Mouse (Mus musculus): ENCODE data around the gene Suco. TPM values are rescaled to one million over a fixed set of nuclear protein-coding genes. Genes with fewer than 3 reads are reported as not detected.

Suco gene
- polyA plus RNA-seq, 1 experiment from 2014 or later: 32.6 TPM

DNA sequence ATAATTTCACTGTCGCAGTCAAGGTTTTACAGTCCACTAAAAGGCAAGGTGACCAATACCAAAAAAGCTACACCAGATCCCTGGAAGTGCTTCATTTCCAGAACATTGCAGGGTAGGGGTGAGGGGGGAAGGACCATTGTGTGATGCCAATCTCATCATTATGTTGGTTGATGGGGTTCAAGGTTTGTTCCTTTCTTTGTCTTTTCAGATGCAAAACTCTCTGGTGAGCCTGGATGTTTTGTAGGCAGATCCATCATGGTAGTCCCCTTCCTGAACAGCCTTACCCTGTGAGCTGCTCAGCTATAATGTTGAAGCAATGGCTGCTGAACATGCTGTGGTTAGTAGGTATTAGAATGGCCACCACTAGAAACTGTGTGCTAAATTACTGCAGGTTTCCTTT lies 107.2 kb downstream of the Suco start:
- no peak overlapping the region for H3K4me3 ChIP-seq
- no peaks in the 10 kb centered on the region for H3K9me3 ChIP-seq
- no peak overlapping the region for H3K4me2 ChIP-seq (replicated peaks)
- H3K36me3 ChIP-seq: no peaks in the 10 kb centered on the region
- no peaks in the 10 kb centered on the region for H3K27me3 ChIP-seq
- no peaks in the 10 kb centered on the region for H3K4me1 ChIP-seq
- ATAC-seq (replicated peaks): no peak
- 88% methylated on average over 1 of the region's 1 CpGs for WGBS
- no peak overlapping the region for H3K9ac ChIP-seq (replicated peaks)
- no peak overlapping the region for H3K27ac ChIP-seq (replicated peaks)

DNA sequence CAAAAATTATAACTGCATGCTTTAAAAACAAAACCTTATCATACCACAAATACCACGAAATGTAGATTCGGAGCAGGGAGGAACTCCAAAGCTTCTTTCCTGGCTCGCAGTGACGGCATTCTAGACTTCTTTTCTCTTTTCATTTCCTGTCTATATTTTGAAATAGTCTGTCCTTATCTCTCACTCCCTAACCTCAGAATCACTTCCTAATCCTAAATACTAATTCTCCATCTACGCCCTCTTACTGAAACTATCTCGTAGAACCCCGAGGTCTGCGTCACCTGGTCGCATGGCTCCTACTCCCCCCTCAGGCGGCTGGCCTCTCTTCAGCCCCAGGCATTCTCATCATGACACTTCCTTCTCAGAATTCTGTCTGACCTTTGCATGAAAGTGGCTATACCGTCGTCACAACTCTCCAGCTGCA lies 109.4 kb downstream of the Suco start:
- no peak for ATAC-seq (replicated peaks)
- no peaks in the 10 kb centered on the region for H3K9me3 ChIP-seq
- H3K4me1 ChIP-seq: no peaks in the 10 kb centered on the region
- H3K27me3 ChIP-seq: no peaks in the 10 kb centered on the region
- H3K9ac ChIP-seq (replicated peaks): no peak overlapping the region
- H3K4me2 ChIP-seq (replicated peaks): no peak overlapping the region
- H3K36me3 ChIP-seq: no peaks in the 10 kb centered on the region
- 73% methylated on average over 12 of the region's 12 CpGs for WGBS
- no peak overlapping the region for H3K4me3 ChIP-seq
- no peak overlapping the region for H3K27ac ChIP-seq (replicated peaks)

DNA sequence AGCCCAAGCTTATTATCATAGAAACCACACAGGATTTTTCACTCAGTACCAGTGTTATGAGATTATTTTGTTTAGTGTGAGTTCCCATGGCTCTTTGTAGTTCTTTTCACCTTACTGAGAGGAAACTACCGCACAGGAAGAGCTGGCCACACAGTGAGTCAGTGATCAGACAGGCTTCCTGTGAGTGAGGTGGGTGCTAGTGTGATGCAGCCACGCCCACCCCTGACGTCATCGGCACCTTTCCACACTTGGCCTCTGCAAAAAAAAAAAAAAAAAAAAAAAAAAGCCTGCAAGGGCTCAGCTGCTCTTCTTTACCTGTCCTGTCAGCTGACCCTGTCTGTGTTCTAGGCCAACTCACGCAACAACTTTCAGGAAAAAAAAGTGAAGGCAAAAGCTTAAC lies 109.8 kb downstream of the Suco start:
- no peak overlapping the region for H3K27ac ChIP-seq (replicated peaks)
- ATAC-seq (replicated peaks): no peak
- no peaks in the 10 kb centered on the region for H3K36me3 ChIP-seq
- H3K9ac ChIP-seq (replicated peaks): no peak overlapping the region
- H3K4me2 ChIP-seq (replicated peaks): no peak overlapping the region
- H3K27me3 ChIP-seq: no peaks in the 10 kb centered on the region
- 55% methylated on average over 5 of the region's 5 CpGs for WGBS
- H3K9me3 ChIP-seq: no peaks in the 10 kb centered on the region
- no peak overlapping the region for H3K4me3 ChIP-seq
- no peaks in the 10 kb centered on the region for H3K4me1 ChIP-seq

Other genes with a start within 250 kb of the Suco start
- 0.17 and 0.18 TPM in 2 replicates for gene Fasl, start 88.2 kb downstream of the Suco start, polyA plus RNA-seq (2015; fragmentation: Nextera tagmentation; extraction: Ambion mirVana)
- 32.7 and 33.3 TPM in 2 replicates for gene Pigc, start 92.5 kb upstream of the Suco start, polyA plus RNA-seq (2015; fragmentation: Nextera tagmentation; extraction: Ambion mirVana)
- gene 4930558K02Rik, start 103.0 kb upstream of the Suco start, polyA plus RNA-seq (2015; fragmentation: Nextera tagmentation; extraction: Ambion mirVana): 0.17 TPM in 1 of 2 replicates, not detected in the other